Mouse (Mus musculus) limb, embryonic 15.5 days (tissue): ENCODE measurements around the gene Slit3. TPM values are rescaled to one million over a fixed set of nuclear protein-coding genes. Genes with fewer than 3 reads are reported as not detected.

Source experiments
- ATAC-seq: fragments of 200-750 bp; cut with Nextera tagmentation; 2 replicates; pipeline ENCODE4 v1.8.0; 2017; ENCODE audit warnings: low read depth, moderate TSS enrichment; ENCODE audit not compliant: insufficient number of reproducible peaks, low FRiP score, low TSS enrichment
- H3K27ac ChIP-seq: fragments of 300-500 bp; sonication (generic); 2 replicates; pipeline ENCODE4 v1.5.1; 2015; ENCODE audit warnings: moderate library complexity, mild to moderate bottlenecking, inconsistent platforms
- H3K27me3 ChIP-seq: fragments of 300-500 bp; sonication (generic); 2 replicates; pipeline ENCODE4 v1.6.1; 2015; ENCODE audit warnings: inconsistent platforms
- H3K36me3 ChIP-seq: fragments of 300-500 bp; sonication (generic); 2 replicates; pipeline ENCODE4 v1.6.1; 2015; ENCODE audit warnings: inconsistent platforms
- H3K4me1 ChIP-seq: fragments of 300-500 bp; sonication (generic); 2 replicates; pipeline ENCODE4 v1.6.1; 2015; ENCODE audit warnings: inconsistent platforms
- H3K4me2 ChIP-seq: fragments of 300-500 bp; sonication (generic); 2 replicates; pipeline ENCODE4 v1.6.1; 2015; ENCODE audit warnings: mild to moderate bottlenecking, inconsistent platforms
- H3K4me3 ChIP-seq: fragments of 300-500 bp; sonication (generic); 2 replicates; pipeline ENCODE4 v1.5.1; 2015; ENCODE audit warnings: mild to moderate bottlenecking, inconsistent platforms
- H3K9ac ChIP-seq: fragments of 300-500 bp; sonication (generic); 2 replicates; pipeline ENCODE4 v1.6.1; 2015; ENCODE audit warnings: inconsistent platforms
- H3K9me3 ChIP-seq: fragments of 300-500 bp; sonication (generic); 2 replicates; pipeline ENCODE4 v1.6.1; 2016; ENCODE audit warnings: inconsistent platforms
- WGBS: fragments of 180-500 bp; shearing (Covaris S2); methylation state at CpG from one replicate; pipeline ENCODE4 v1.1.7; 2015; 5-methylcytosine and 5-hydroxymethylcytosine counted together
- polyA plus RNA-seq: library from polyadenylated mRNA; unstranded; fragments of >200 nt; fragmentation: Nextera tagmentation; extraction: Ambion mirVana; gene quantifications from 2 replicates; pipeline ENCODE4 v1.2.1, GENCODE M21; 2015

The Slit3 gene
- 18.2 and 20.8 TPM in 2 replicates for polyA plus RNA-seq

DNA sequence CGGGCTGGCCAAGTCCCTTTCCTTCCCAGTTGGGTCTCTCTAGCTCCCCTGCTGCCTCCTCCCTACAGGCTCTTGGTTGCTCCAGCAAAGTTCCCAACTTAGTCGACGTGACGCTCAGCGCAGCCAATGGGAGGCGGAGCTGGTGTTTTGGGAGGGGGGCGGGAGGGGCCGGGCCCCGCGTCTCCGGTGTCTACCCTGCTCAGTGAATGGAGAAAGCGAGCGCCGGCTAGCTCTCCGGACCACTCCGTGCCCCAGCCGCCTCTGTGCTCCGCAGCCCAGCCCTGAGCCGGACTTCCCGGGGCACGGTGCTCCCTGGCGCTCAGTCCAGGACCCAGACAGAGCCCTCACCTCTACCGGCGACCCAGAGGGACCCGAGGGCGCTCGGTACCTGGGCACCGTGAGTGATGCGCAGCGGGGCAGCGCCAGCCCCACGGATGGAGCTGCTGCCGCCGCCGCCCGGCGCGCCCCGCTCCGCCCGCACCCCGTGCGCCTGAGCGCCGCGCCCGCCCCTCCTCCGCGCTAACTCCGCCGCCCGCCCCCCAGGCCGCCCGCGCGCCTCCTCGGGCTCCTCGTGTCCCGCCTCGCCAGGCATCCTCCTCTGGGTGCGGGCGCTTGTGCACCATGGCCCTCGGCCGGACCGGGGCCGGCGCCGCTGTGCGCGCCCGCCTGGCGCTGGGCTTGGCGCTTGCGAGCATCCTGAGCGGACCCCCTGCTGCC is at the start of gene Slit3:
Gene Slit3, plus strand, starts transcription at position 331 of the 717 bp plus-strand sequence.
- H3K4me1 ChIP-seq: peaks cover 59% of the 10 kb centered on the region
- peak within 1 kb of the TSS; percentile 90 for H3K4me2 ChIP-seq
- no peaks in the 10 kb centered on the region for H3K36me3 ChIP-seq
- peaks cover 25% of the 10 kb centered on the region for H3K27me3 ChIP-seq
- ATAC-seq: peak; percentile 83
- peak within 1 kb of the TSS; percentile 74 for H3K4me3 ChIP-seq
- H3K27ac ChIP-seq: peak within 1 kb of the TSS; percentile 82
- peak within 1 kb of the TSS; percentile 64 for H3K9ac ChIP-seq
- under 1% methylated on average over 66 of the region's 75 CpGs for WGBS
- no peaks in the 10 kb centered on the region for H3K9me3 ChIP-seq

DNA sequence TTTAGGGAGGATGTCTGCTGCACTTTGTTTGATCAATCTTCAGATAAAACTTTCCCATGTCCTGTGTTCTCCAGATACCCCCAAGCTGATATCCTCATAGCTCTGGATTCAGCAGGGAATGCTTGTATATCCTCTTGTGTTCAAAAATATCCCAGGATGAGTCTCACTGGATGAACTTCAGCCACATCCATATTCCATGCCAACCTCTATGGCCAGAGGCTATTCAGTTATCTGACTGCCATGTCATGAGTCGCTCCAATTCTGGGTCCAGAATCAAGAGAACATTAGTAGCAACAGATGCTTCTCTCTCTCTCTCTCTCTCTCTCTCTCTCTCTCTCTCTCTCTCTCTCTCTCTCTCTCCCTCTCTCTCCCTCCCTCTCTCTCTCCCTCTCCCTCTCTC is 49.6 kb upstream of the Slit3 start:
- H3K4me1 ChIP-seq: no peaks in the 10 kb centered on the region
- H3K36me3 ChIP-seq: no peaks in the 10 kb centered on the region
- no peak for ATAC-seq
- no peak overlapping the region for H3K4me2 ChIP-seq
- no peaks in the 10 kb centered on the region for H3K27me3 ChIP-seq
- no peak overlapping the region for H3K9ac ChIP-seq
- 92% methylated on average over 1 of the region's 1 CpGs for WGBS
- H3K4me3 ChIP-seq: no peak overlapping the region
- no peak overlapping the region for H3K27ac ChIP-seq
- H3K9me3 ChIP-seq: no peaks in the 10 kb centered on the region

DNA sequence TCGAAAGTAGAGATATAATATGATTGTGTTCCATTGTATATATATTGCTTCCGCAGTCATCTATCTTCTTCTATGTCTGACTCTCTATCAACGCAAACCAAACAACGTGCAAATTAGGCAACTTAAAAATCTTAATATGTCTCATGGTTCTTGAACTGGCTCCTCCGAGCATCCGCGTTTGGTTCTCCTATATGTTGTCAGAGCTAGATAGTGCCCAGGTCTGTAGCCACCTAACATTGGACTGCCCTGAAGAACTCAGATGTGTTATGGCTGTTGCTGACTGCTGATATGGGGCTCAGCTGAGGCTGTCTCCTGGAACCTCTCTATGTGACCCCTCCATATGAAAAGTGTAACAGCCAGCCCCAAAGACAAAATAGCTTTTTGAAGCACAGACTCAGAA is 45.6 kb upstream of the Slit3 start:
- Histone ChIP-seq H3K4me1 (no peaks in the 10 kb centered on the region), H3K27me3 (no peaks in the 10 kb centered on the region), H3K9ac (no peak overlapping the region), H3K9me3 (no peaks in the 10 kb centered on the region), H3K36me3 (no peaks in the 10 kb centered on the region), H3K27ac (no peak overlapping the region), H3K4me3 (no peak overlapping the region), H3K4me2 (no peak overlapping the region)
- 94% methylated on average over 7 of the region's 7 CpGs for WGBS
- ATAC-seq: no peak

DNA sequence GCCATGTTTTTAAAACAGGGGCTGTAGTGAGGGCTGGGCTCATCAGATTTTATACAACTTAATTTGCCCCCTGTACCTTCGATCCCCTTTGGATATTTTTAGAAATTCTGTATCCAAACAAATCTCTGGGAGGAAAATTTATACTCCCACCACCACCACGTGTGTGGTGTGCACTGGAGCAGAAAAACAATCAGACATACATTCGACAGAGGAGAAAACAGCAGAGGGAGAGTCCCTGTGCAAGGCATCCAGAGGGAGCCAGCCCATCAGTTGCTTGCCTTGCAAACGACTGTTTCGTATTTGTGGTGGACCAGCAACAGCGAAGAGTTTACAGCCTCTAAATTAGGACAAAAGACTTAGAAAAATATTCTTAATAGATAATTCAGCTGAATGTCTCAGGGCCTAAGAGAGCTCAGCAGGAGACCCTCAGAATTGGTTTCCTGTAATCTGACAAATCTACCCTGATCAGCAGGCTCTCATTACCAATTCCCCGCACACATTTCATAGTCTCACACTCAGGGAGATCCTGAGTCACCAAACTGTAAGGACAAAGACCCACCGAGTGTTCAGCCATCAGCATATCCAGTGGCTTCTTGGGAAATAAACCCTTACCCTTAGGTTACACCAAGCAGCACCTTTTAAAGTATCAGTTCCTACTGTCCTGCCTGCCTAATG is 40.4 kb upstream of the Slit3 start:
- H3K27me3 ChIP-seq: no peaks in the 10 kb centered on the region
- WGBS: 47% methylated on average over 8 of the region's 8 CpGs
- 0 out of 2 replicates have a peak, but pooled peaks cover 4% of the 10 kb centered on the region for H3K4me1 ChIP-seq
- H3K9me3 ChIP-seq: no peaks in the 10 kb centered on the region
- H3K9ac ChIP-seq: no peak overlapping the region
- H3K4me2 ChIP-seq: no peak overlapping the region
- H3K36me3 ChIP-seq: no peaks in the 10 kb centered on the region
- no peak overlapping the region for H3K4me3 ChIP-seq
- H3K27ac ChIP-seq: no peak overlapping the region
- no peak for ATAC-seq

DNA sequence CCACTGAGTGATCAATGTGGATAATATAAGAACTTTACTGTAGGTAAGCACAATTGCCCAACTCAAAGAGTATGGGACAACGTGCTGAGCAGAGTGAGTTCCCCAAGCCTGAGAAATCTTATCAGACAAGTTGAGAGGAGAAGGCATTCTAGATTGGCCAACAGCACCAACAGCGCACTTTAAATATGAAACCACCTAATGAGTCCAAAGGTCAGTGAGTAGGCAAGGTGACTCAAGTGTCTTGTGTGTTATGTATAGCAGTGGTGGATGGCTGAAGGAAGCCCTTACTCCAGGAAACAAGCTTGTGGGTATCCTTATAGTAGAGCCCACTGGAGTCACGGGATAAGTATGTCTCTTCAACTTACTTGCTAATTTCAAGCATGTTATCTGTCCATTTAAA is 38.7 kb upstream of the Slit3 start:
- Histone ChIP-seq H3K9ac (no peak overlapping the region), H3K27ac (no peak overlapping the region), H3K4me1 (0 out of 2 replicates have a peak, but pooled peaks cover 6% of the 10 kb centered on the region), H3K4me2 (no peak overlapping the region), H3K27me3 (no peaks in the 10 kb centered on the region), H3K36me3 (no peaks in the 10 kb centered on the region), H3K4me3 (no peak overlapping the region), H3K9me3 (no peaks in the 10 kb centered on the region)
- ATAC-seq: no peak
- whole genome bisulfite sequencing: 94% methylated on average over 3 of the region's 3 CpGs

DNA sequence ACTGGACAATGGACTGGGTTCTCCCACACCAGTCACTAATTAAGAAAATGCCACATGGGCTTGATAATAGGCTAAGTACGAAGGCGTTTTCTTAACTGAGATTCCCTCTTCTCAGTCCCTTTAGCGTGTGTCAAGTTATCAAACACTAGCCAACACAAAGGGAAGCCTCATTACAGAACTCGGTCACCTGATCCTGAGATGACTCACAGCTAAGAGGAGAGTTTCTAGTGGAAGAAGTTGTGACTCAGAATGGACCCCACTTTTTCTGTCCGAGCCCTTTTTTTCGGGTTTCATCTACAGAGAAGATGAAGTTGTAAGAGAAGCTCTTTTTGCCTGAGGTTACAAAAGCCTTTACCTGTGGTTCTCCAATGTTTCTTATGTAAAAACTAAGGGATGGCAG is 38.0 kb upstream of the Slit3 start:
- ATAC-seq: no peak
- no peak overlapping the region for H3K4me3 ChIP-seq
- H3K9me3 ChIP-seq: no peaks in the 10 kb centered on the region
- no peaks in the 10 kb centered on the region for H3K27me3 ChIP-seq
- 0 out of 2 replicates have a peak, but pooled peaks cover 6% of the 10 kb centered on the region for H3K4me1 ChIP-seq
- no peak overlapping the region for H3K9ac ChIP-seq
- H3K27ac ChIP-seq: no peak overlapping the region
- no peaks in the 10 kb centered on the region for H3K36me3 ChIP-seq
- WGBS: 77% methylated on average over 6 of the region's 6 CpGs
- H3K4me2 ChIP-seq: no peak overlapping the region

DNA sequence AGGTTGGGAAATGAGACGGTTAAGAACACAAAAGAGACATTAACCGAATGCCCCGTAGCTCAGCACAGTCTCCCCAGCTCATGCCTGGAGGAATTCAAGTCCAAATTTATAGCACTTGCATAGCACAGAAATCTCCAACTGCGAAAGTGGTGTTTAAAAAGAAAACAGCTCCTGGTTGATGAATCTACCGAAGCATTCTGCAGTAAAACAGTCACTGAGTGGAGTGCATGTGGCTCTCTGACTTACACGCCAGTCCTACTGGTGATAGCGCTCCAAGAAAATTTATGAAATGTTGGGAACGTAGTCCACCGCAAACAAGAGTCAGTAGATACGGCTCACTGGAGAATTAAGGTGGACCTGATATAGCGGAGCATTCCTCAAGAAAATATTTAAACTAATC is 35.7 kb upstream of the Slit3 start:
- no peak for ATAC-seq
- Histone ChIP-seq H3K4me3 (no peak overlapping the region), H3K36me3 (no peaks in the 10 kb centered on the region), H3K9me3 (no peaks in the 10 kb centered on the region), H3K4me2 (no peak overlapping the region), H3K27me3 (no peaks in the 10 kb centered on the region), H3K9ac (no peak overlapping the region), H3K27ac (no peak overlapping the region), H3K4me1 (0 out of 2 replicates have a peak, but pooled peaks cover 6% of the 10 kb centered on the region)
- WGBS: 38% methylated on average over 11 of the region's 11 CpGs

DNA sequence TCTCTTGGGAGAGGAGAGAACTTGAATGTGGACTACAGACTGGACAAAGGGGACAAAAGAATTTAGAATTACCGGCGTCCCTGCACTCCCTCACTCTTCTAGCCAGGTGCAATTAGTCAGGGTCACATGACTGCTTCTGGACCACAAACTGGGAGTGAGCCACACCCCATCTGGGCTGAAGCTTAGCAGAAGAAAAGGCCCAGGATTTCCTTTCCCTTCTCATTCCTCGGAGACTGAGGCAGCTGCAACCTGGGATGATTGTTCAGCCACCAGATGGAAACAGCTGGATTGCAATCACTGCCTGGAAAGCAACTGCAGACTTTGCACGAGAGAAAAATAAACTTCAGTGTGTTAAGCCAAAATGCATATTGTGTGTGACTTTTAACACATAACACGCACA is 35.0 kb upstream of the Slit3 start:
- Histone ChIP-seq H3K9ac (no peak overlapping the region), H3K4me1 (0 out of 2 replicates have a peak, but pooled peaks cover 6% of the 10 kb centered on the region), H3K36me3 (no peaks in the 10 kb centered on the region), H3K4me2 (no peak overlapping the region), H3K4me3 (no peak overlapping the region), H3K27ac (no peak overlapping the region), H3K9me3 (no peaks in the 10 kb centered on the region), H3K27me3 (no peaks in the 10 kb centered on the region)
- 28% methylated on average over 5 of the region's 5 CpGs for WGBS
- no peak for ATAC-seq

DNA sequence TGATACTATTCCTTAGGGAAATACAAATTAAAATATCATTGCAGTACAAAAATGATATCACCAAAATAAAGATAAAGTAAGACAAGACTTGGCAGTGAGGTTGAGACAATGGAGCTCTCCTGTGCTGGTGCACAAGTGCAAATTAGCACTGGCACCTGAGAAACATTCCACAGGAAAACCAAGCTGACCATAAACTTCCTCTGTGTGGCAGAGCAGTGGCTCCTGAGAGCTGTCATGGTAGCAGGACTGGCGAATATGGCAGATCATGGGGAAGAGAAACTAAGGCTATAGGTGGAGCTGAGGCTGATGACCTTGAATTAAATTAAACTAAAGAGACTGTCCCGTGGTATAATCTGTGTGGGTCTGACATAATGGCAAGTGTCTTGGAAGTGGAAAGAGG is 33.6 kb upstream of the Slit3 start:
- H3K4me2 ChIP-seq: no peak overlapping the region
- H3K9ac ChIP-seq: no peak overlapping the region
- 77% methylated on average over 2 of the region's 2 CpGs for WGBS
- no peaks in the 10 kb centered on the region for H3K9me3 ChIP-seq
- no peak for ATAC-seq
- H3K4me1 ChIP-seq: 0 out of 2 replicates have a peak, but pooled peaks cover 6% of the 10 kb centered on the region
- no peak overlapping the region for H3K4me3 ChIP-seq
- H3K36me3 ChIP-seq: no peaks in the 10 kb centered on the region
- no peaks in the 10 kb centered on the region for H3K27me3 ChIP-seq
- H3K27ac ChIP-seq: no peak overlapping the region

DNA sequence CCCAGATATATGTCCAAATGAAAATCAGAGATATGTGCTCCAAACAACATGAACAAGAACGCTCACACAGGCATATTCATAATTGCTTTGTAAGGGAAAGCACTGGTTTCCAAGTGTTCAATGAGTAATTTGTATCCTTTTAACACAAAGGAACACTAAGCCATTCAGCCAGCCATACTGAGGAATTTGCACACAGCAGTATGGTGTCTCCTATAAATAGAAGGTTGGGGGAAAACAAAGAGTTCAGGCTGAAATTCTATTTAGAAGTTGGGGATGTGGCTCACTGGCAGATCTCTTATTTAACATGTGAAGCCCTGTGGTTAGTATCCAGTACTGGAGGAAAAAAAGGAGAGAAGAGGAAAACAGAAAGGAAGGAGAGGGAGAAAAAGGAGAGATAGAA is 32.9 kb upstream of the Slit3 start:
- Histone ChIP-seq H3K36me3 (no peaks in the 10 kb centered on the region), H3K4me1 (0 out of 2 replicates have a peak, but pooled peaks cover 6% of the 10 kb centered on the region), H3K9ac (no peak overlapping the region), H3K4me3 (no peak overlapping the region), H3K27ac (no peak overlapping the region), H3K4me2 (no peak overlapping the region), H3K27me3 (no peaks in the 10 kb centered on the region), H3K9me3 (no peaks in the 10 kb centered on the region)
- WGBS: 71% methylated on average over 1 of the region's 1 CpGs
- no peak for ATAC-seq

DNA sequence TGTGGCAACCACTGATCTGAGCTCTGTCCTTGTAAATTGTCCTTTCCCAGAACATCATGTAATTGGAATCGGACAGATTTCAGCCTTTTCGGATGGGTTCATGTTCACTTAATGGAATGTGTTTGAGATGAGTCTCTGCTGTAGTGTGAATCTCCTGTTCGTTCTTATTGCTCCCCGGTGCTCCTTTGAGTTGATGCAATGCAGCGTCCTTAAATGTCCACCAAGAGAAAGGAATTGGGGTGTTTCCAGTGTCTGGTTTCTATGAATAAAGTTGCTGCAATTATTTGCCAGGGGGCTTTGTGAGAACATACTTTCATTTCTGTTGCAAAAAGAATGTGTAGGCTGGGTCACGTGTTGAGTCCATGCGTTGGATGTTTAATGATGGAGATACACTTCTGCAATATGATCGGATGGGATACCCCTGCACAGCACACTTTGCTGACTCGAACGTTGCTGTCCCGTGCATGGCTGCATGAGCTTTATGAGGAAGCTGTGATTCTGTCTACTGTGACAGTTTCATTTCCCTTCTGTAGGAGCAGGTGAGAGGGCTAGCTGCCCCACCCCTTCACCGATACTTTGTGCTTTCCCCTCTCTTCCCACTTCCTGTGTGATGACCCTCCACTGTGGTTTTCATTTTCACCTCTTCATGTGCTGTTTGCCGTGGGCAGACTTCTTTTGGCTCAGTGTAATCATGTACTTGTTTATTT is 30.2 kb upstream of the Slit3 start:
- Histone ChIP-seq H3K4me2 (no peak overlapping the region), H3K4me3 (no peak overlapping the region), H3K36me3 (no peaks in the 10 kb centered on the region)

DNA sequence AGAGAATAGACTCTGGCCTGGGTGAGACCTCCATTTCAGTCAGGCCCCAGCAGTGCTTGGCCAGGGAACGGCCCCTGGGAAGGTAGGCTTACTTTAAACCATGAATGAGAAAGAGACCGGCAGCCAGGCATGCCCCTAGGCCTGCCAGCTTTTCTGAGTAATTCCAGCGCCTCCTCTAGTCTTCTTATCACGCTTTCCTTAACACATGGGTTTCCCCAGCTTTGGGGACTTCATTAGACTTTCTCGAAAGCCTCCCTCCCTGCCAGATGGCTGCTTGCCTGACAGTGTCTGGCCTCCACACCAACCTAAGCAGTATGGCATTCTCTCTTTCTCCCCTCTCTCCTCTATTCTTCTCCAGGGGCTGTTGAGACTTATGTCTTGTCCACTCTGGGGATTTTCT is 24.5 kb upstream of the Slit3 start:
- Histone ChIP-seq H3K27ac (no peak overlapping the region), H3K4me1 (no peaks in the 10 kb centered on the region), H3K36me3 (no peaks in the 10 kb centered on the region), H3K9ac (no peak overlapping the region), H3K4me2 (no peak overlapping the region), H3K4me3 (no peak overlapping the region), H3K9me3 (no peaks in the 10 kb centered on the region), H3K27me3 (no peaks in the 10 kb centered on the region)
- WGBS: 36% methylated on average over 5 of the region's 5 CpGs
- no peak for ATAC-seq

More for the DNA sequence above, 30.2 kb upstream of the Slit3 start:
- WGBS: 81% methylated on average over 13 of the region's 13 CpGs
- H3K27ac ChIP-seq: no peak overlapping the region
- H3K9me3 ChIP-seq: no peaks in the 10 kb centered on the region
- ATAC-seq: no peak
- H3K9ac ChIP-seq: no peak overlapping the region
- no peaks in the 10 kb centered on the region for H3K27me3 ChIP-seq
- H3K4me1 ChIP-seq: 0 out of 2 replicates have a peak, but pooled peaks cover 2% of the 10 kb centered on the region
